Mouse (Mus musculus) ES-Bruce4 (cell line): Measurements from ENCODE around the gene Msrb3.

Source experiments
- CTCF ChIP-seq: IDR thresholded peaks from one replicate; pipeline ENCODE4 v1.8.1; 2011; ENCODE audit warnings: low read depth, low read length
- EP300 ChIP-seq: IDR thresholded peaks from 2 replicates; pipeline ENCODE4 v1.6.1; 2011; ENCODE audit warnings: low read depth, low read length; ENCODE audit not compliant: insufficient read depth
- POLR2A ChIP-seq: IDR thresholded peaks from one replicate; pipeline ENCODE4 v1.8.1; 2011; ENCODE audit warnings: low read length; ENCODE audit not compliant: insufficient read depth

- TF ChIP-seq CTCF (no peak), POLR2A (no peak), EP300 (no peak)
Measured at GRCm38 (mm10) chr10:120796749-120797148, 102.2 kb downstream of the Msrb3 start.
